Comparison of ENCODE assay signal across 8 mouse cellular contexts in the genomic region with DNA sequence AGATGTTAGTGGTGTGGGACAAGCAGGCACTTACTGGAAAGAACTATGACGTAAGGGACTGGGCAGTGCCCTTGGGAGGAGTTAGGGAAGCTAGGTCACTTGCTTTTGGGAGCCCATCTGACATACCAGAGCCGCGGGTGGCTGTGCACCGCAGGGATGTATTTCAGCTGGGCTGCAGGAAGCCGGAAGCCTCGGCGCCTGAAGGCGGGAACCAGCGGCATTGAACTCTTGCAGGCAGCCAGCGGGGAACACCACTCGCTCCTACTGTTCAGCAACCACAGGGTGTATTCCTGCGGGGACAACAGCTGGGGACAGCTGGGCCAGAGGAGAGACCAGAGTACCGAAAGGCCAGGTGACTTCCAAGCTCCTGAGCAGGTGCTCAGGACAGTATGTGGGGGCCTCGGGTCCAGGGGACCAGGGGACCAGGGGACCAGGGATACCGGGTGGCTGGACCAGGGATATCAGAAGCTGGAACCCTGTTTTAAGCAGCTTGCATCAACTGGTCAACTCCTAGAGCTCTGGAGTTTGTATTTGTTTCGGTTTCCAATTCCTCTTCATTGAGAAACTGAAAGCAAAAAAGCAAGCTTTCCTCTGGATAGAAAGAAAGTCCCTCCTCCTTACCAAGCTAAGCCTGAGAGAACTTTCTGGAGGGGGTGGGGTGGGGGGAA. TPM values are rescaled to one million over a fixed set of nuclear protein-coding genes. Genes with fewer than 3 reads are reported as not detected.
DNase-seq lines count a peak whose midpoint lies in the region; ATAC-seq and TF ChIP-seq lines count a peak whose summit lies in the region.

Gene Herc6 (plus strand): TSS at position 120 of the 668 bp plus-strand sequence.

- H3K27ac ChIP-seq in forebrain, embryonic 12.5 days: no peak within 1 kb of the TSS
- H3K27ac ChIP-seq in heart, postnatal 0 days (ENCODE audit: low read depth): peak within 1 kb of the TSS; percentile 90
- H3K27ac ChIP-seq in neural tube, embryonic 14.5 days (ENCODE audit: low read depth, low read length): no peak within 1 kb of the TSS

- peak within 1 kb of the TSS; percentile 67 for H3K4me2 ChIP-seq in forebrain, embryonic 12.5 days
- peak within 1 kb of the TSS; percentile 93 for H3K4me2 ChIP-seq in heart, postnatal 0 days (ENCODE audit: low read depth, low read length)
- H3K4me2 ChIP-seq in neural tube, embryonic 14.5 days (ENCODE audit: low read depth, low read length): peak within 1 kb of the TSS; percentile 53

- H3K36me3 ChIP-seq in E14TG2a.4 (ENCODE audit: insufficient read depth, low read length): no peaks in the 10 kb centered on the region
- H3K36me3 ChIP-seq in forebrain, embryonic 12.5 days (replicated peaks): no peaks in the 10 kb centered on the region
- no peaks in the 10 kb centered on the region for H3K36me3 ChIP-seq in heart, postnatal 0 days (replicated peaks; ENCODE audit: control insufficient read depth, insufficient read depth, low read length)
- no peaks in the 10 kb centered on the region for H3K36me3 ChIP-seq in neural tube, embryonic 14.5 days (ENCODE audit: control insufficient read depth, insufficient read depth, low read length)

- H3K4me1 ChIP-seq in E14TG2a.4 (replicated peaks; ENCODE audit: low read depth, low read length): peaks cover 8% of the 10 kb centered on the region
- H3K4me1 ChIP-seq in forebrain, embryonic 12.5 days: peaks cover 7% of the 10 kb centered on the region
- H3K4me1 ChIP-seq in heart, postnatal 0 days (ENCODE audit: control insufficient read depth, insufficient read depth): 0 out of 2 replicates have a peak, but pooled peaks cover 4% of the 10 kb centered on the region
- H3K4me1 ChIP-seq in neural tube, embryonic 14.5 days (ENCODE audit: control insufficient read depth, insufficient read depth, low read length): no peaks in the 10 kb centered on the region

- WGBS in forebrain, embryonic 12.5 days: 3% methylated on average over 16 of the region's 16 CpGs
- 2% methylated on average over 16 of the region's 16 CpGs for WGBS in heart, postnatal 0 days
- WGBS in neural tube, embryonic 14.5 days: 3% methylated on average over 16 of the region's 16 CpGs

- no peak for TF ChIP-seq CTCF in E14TG2a.4 (conservative IDR thresholded peaks at IDR 0.05; ENCODE audit: low read length)
- no peak for TF ChIP-seq CTCF in heart, postnatal 0 days (IDR thresholded peaks at IDR 0.05; ENCODE audit: low read depth)

- no peak for TF ChIP-seq EP300 in heart, postnatal 0 days (IDR thresholded peaks at IDR 0.05; ENCODE audit: low read depth)

- no peaks in the 10 kb centered on the region for H3K27me3 ChIP-seq in E14TG2a.4 (ENCODE audit: insufficient read depth, low read length)
- H3K27me3 ChIP-seq in forebrain, embryonic 12.5 days: no peaks in the 10 kb centered on the region
- H3K27me3 ChIP-seq in heart, postnatal 0 days (ENCODE audit: control insufficient read depth, insufficient read depth, low read length): no peaks in the 10 kb centered on the region
- no peaks in the 10 kb centered on the region for H3K27me3 ChIP-seq in neural tube, embryonic 14.5 days (ENCODE audit: control insufficient read depth, insufficient read depth, low read length)

- peak within 1 kb of the TSS; percentile 53 for H3K4me3 ChIP-seq in E14TG2a.4 (replicated peaks; ENCODE audit: low read length)
- peak within 1 kb of the TSS; percentile 40 for H3K4me3 ChIP-seq in forebrain, embryonic 12.5 days (replicated peaks)
- peak within 1 kb of the TSS; percentile 92 for H3K4me3 ChIP-seq in heart, postnatal 0 days (ENCODE audit: low read depth, low read length)
- peak within 1 kb of the TSS; percentile 33 for H3K4me3 ChIP-seq in neural tube, embryonic 14.5 days (ENCODE audit: low read depth, low read length)

- peak; percentile 71 for DNase-seq in c-Kit-positive CD71-positive TER-119-positive erythroid progenitor cells, embryonic 14.5 days (ENCODE audit: low spot score)
- peak; percentile 78 for DNase-seq in heart, postnatal 0 days (ENCODE audit: low spot score)
- peak; percentile 77 to 84 for DNase-seq in kidney, postnatal 4 days
- DNase-seq in lung, adult 18-20 months: peak; percentile 87 to 88
- peak; percentile 60 for DNase-seq in testis, postnatal 14 days (ENCODE audit: low spot score)

- peak; percentile 73; the same call in 1 of the 2 replicates for ATAC-seq in forebrain, embryonic 12.5 days (ENCODE audit: low FRiP score)
- peak; percentile 89 for ATAC-seq in heart, postnatal 0 days (ENCODE audit: insufficient read depth, low read depth)
- peak; percentile 78 for ATAC-seq in neural tube, embryonic 14.5 days (ENCODE audit: low read depth)

- H3K9me3 ChIP-seq in E14TG2a.4 (ENCODE audit: low read length): 0 out of 2 replicates have a peak, but pooled peaks cover 5% of the 10 kb centered on the region
- no peaks in the 10 kb centered on the region for H3K9me3 ChIP-seq in forebrain, embryonic 12.5 days
- no peaks in the 10 kb centered on the region for H3K9me3 ChIP-seq in heart, postnatal 0 days (replicated peaks; ENCODE audit: control insufficient read depth, low read length)
- H3K9me3 ChIP-seq in neural tube, embryonic 14.5 days (ENCODE audit: control insufficient read depth, low read length): no peaks in the 10 kb centered on the region

- H3K9ac ChIP-seq in forebrain, embryonic 12.5 days: peak within 1 kb of the TSS; percentile 56
- H3K9ac ChIP-seq in heart, postnatal 0 days (replicated peaks; ENCODE audit: low read depth, low read length): peak within 1 kb of the TSS; percentile 79
- peak within 1 kb of the TSS; percentile 44 for H3K9ac ChIP-seq in neural tube, embryonic 14.5 days (replicated peaks; ENCODE audit: low read depth, low read length)

RNA-seq across cellular contexts. Expression of gene Herc6, which starts in this region (rescaled TPM):
- polyA plus RNA-seq in forebrain, embryonic 12.5 days (2016; fragmentation: Nextera tagmentation; extraction: Ambion mirVana): 2.5 and 2.8 TPM in 2 replicates
- 10.8 and 11.8 TPM in 2 replicates for total RNA-seq in heart, postnatal 0 days (2014; rRNA removed; ENCODE audit: low replicate concordance)
- 2.7 and 3.7 TPM in 2 replicates for polyA plus RNA-seq in heart, postnatal 0 days (2015; fragmentation: Nextera tagmentation; extraction: Ambion mirVana)
- 0.44 and 1.2 TPM in 2 replicates for polyA plus RNA-seq in neural tube, embryonic 14.5 days (2014; fragmentation: Nextera tagmentation; extraction: Ambion mirVana)

Comparison
In these comparisons a context has a peak if more than half of its experiments do, and no peak if none do; other contexts are left out.
1. H3K4me3 ChIP-seq: peak in every context shown above with its lines; median percentile 92 in heart, postnatal 0 days; 53 in E14TG2a.4; 40 in forebrain, embryonic 12.5 days; 33 in neural tube, embryonic 14.5 days.